Mouse (Mus musculus) adrenal gland, postnatal 4 days (tissue): Measurements from ENCODE around the gene Arrb2. TPM values are rescaled to one million over a fixed set of nuclear protein-coding genes. Genes with fewer than 3 reads are reported as not detected.
"Not testable (repeated sequence)": the region's sequence is repeated elsewhere in the genome, so short reads cannot be mapped to it uniquely, and the experiment has no call there.

Experiments used
- DNase-seq, 2 experiments: peaks; one replicate each; pipeline ENCODE4 v3.0.0; 2021 to 2022; ENCODE audit warnings: low spot score in 2 of 2, mixed read lengths in 2 of 2
- total RNA-seq, 2 experiments: library from RNA; stranded (reverse); gene quantifications; 2 replicates each; pipeline ENCODE4 v1.2.3; 2021

The Arrb2 gene
- total RNA-seq, 2 experiments from 2014 or later: 30.4 to 32.3 TPM

DNA sequence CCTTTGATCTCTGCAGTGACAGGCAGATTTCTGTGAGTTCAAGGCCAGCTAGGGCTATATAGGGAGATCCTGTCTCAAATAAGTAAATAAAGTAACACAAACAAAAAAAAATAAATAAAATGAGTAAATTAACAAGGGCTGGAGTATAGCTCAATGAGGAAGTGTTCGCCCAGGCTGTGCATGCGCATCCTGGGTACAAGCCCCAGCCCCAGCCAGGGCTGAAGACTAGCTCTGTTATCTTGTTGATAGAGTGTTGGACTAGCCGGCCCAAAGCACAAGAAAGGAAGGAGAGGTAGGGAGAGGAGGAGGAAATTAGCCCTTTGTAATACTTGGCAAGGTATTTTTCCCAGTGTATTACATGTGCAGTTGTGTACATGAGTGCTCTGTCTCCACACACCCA is 11.5 kb downstream of the Arrb2 start:
- DNase-seq: no peak

DNA sequence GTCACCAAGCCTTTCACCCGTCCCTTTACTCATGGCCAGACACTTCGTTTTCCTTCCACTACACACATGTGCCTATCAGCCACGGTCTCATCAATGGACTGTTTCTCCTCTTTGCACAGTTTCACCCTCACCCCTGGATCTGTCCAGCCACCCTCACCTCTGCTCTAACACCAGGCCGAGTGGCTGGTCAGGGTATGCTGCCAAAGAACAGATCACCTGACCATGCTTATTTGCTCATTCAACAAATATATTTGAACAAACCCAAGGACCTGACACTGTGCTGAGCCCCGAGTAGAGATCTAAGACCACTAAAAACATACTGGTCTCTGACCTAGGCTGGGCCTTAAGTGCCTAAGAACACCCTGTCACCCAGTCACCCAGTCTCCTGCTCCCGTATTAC is 12.2 kb downstream of the Arrb2 start:
- no peak for DNase-seq

DNA sequence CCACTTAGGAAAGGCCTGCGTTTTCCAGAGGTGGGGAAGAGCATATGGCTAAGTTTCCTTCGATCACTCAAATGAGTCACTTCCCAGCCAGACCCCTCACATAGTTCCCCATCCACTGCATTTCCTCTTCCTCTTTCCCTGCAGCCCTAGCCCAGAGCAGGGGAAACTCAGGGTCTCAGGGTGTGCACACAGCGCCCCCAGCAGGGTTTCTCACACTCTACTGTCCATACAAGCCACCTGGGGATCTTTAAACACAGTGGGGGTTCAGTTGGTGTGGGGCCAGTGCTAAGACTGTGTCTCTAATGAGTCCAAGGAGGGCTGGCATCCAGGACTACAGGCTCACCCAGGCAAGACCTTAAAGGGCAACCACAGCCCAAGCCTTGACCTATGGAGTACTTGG is 14.3 kb downstream of the Arrb2 start:
- no peak for DNase-seq

DNA sequence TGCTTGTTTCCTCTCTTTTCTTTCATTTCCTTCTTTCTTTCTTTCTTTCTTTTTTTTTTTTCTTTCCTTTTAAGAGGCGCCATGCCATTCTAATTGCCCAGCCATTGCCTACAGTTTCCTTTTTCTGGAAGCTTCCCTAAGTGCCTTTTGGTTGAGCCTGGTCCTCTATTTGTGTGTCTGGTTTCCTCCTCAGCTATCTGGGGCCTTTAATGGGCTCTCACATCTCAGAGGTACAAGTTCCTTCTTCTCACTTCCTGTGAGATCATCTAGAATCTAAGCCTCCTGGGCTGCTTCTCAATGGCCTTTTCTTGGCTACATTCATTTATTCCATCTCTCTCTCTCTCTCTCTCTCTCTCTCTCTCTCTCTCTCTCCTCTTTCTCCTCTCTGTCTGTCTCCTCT is 14.9 kb downstream of the Arrb2 start:
- DNase-seq: no peak

DNA sequence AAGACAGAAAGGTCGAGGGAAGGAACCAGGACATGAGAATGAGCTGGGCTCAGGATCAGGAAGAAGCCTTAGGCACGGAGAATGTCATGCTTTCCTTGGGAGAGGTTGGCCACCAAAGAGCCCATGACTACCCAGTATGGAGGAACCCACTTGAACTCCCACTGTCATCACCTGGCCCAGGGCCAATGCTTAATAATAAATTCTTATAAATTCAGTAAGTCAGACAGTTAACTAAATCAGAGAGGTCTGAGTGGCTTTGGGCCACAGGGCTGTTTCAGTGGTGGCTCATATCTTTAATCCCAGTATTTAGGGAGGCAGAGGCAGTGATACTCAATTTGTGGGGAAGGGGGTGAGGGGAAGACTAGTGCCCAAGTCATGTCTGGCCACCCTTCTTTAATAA is 18.5 kb downstream of the Arrb2 start:
- no peak for DNase-seq

DNA sequence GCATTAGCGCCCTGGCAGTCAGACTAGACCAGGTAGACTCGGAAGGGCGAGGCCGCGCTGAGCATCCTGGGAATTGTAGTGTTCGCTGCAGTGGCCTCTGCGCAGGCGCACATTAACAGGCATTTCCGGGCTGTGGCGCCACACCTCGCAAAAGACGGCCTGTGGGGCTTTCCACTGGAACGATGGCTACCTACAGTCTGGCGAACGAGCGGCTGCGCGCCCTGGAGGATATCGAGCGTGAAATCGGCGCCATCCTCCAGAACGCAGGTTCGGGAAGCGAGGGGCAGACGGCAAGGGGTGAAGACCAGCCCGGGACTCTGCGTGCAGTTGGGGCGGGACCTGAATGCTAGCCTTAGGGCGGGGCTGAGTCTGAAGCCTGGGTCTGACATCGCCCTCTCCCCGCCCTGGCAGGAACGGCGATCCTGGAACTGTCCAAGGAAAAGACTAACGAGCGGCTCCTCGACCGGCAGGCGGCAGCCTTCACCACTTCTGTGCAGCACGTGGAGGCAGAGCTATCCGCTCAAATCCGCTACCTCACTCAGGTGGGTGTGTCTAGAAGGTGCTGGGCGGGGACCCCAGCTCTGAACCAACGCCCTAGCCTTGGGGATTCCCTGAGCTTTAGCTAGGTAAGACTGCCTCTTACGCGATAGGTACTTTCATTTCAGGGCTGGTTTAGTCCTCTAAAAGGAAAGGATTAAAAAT is 19.5 kb downstream of the Arrb2 start, which contains the start of gene Med11:
Med11 (plus strand) TSS at position 123 of the 702 bp plus-strand sequence.
- peak; percentile 71 to 90 for DNase-seq

DNA sequence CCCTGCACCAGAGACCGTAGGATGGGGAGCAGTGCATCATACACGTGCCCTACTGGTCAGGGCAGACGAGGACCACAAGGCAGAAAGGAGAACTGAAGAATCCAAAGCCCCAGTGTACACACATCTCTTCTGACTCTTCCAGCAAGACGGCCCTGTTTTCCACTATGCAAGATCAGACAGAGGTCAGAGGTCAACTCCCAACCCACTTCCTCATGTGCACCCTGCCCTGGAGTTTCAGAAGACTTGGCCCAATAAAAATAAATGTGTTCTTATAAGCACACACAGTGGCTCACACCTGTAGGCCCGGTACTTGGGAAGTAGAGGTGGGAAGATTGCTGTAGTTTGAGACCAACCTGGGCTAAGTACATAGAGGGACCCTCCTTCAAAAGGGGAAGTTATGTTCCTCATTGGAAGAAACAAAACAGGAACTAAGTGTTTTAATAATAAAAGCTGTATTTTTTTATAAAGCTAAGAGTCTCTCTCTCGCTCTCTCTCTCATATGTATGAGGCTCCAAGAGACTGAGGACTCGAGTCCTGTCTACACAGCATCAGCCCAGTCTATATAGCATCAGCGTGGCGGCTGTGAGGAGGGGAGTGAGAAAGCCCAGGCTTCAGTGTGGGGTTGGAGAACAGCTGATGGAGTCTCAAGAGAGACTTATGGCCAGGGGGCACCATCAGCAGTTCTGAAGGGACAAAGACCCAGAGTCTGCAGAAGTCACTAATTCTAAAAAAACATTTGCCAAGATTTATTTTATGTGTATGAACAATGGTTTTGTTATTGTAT is 21.0 kb downstream of the Arrb2 start:
- no peak for DNase-seq

DNA sequence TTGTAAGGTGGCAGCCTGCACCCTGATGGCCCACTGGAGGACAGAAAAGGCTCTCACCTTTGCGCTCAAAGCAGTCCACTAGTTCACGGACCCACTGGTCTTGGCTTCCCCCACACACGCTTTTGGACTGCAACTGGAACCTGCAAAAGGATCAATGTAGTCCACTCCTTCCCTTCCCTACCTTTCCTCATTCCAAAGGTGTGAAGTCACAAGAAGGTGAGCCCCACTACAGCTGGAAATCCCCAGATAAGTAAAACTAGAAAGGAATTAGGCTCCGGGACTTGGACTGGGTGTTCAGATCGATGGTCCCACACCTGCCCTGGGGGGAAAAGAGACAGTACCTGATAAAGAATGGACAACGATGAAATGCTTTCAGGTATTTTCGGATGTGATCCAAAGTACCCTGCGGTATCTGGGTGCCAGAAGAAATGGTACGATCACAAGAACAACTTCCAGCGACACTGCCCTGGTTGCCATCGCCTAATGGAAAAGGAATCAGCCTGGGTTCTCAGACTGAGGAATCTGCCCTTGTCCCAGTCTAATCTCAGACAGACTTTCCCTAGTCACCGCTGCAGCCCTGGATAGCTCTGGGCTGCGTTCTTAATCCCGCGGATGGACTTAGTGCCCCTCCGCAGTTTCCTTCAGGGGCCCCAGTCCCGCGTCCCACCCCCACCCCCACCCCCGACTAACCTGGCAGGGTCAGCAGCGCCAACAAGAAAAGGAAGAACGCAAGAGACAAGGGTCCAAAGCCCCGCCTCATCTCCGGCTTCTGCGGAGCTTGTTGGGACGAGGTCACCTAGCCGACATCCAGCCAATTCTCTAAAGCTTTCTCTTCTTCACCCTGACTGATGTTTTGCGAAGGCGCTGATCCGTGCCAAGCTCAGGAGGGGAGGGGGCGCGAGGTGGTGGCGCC is 26.5 kb downstream of the Arrb2 start, which contains the start of gene Zmynd15:
Zmynd15 (plus strand) TSS at position 746 of the 913 bp plus-strand sequence.
- no peak for DNase-seq

DNA sequence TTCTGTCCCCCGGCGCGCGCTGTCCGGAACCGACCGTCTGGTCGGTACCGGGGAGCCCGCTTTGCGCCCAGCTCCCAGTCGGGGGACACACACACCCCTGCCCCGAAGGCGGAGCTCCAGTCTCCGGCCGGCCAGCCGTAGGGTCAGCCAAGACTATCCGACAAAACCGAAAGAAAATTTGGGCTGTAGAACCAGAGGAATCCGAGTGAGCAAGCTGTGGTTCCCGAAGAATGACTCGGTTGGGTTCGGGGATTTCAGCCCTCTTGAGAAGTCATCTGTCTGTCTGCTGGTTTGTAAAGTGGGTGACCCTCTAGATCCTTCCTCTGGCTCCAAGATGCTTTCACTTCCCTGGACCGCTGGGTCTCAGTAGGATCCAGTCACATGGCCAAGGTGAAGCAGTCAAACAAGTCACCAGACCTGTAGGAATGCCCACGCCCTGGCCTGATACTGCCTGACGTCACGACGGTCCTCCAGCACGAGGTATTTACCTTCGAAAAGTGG is 27.2 kb downstream of the Arrb2 start, which contains the start of gene Cxcl16:
Cxcl16 (minus strand) TSS at position 384 of the 501 bp plus-strand sequence.
- DNase-seq: no peak

DNA sequence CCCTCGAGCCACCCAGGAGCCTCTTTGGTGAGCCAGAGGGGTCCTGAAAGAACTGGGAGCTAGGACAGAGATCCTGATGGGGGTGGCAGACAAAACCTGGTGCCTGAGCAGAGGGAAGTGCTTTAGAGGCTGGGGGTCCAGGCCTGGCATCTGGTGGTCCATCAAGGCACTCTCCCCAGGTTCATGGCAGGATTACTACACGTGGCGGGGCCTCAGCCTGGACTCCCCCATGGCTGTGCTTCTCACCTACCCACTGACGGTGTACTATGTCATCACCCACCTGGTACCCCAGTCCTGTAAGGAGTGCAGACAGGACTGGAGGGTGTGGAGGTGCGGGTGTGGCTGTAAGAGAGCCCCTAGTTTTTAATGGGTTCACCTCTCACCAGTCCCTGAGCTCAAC is 31.5 kb downstream of the Arrb2 start:
- no peak for DNase-seq

DNA sequence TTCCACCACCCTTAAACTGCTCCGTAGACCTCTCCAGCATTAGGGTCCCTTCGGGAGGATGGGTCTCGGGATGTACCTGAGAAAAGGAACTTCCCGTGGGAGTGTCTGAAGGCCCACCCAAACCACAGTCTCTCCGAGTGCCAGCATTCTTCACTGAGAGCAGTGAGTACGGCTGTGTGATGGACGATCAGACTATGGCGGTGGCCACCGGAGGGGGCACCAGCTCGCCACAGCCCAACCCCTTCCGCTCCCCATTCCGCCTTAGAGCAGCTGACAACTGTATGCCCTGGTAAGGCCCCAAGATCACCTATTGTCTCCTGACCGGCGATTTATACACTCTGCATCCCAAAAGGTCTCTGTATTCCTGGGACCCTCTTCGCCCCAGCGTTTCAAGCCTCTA is 32.8 kb downstream of the Arrb2 start:
- DNase-seq: no peak

DNA sequence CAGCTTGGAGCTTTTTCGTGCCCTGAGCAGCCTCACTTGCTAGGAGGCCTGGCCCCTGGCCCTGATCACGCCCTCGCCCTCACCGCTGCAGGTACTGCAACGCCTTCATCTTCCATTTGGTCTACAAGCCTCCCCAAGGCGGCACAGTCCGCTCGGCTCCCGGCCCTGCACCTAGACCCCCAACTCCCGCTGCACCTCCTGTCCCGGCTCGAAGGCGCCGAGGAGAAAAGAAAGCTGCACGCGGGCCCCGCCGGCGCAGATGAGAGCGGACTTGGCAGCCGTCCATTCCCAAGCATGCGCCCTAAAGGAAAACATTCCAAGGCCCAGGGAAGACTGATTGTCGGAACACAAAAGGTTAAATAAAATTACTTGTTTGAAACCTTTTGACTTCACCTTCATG is 33.4 kb downstream of the Arrb2 start:
- no peak for DNase-seq

DNA sequence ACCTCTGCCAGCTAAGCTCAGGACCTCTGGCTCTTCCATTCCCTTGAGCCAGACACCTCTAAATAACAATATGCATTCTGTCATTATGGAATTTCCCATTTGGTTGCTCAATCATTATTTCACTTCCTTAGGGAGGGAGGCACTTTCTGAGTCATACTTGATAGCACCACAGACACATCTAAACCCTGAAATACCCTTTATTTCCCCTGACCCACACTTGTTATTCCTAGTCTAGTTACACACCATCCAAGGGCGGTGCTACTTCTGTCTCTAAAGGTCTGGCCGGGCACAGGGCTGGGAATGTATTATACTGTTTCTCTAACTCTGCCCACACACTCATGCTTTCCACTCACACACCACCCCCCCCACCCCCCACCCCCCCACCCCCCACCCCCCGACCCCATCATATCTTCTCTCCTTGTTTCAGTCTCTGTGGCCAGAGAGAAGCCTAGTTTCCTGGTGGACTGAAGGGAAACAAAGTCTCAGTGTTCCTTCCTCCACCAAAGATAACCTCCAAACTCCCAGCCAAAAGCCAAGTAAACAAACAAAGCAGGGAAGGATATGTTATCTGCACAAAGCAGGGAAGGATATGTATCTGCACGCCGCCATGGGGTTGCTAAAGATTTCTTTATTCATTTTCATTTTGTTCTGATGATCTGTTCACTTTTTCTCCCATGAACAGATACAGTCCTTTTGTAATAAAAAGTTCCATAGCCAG is 35.6 kb downstream of the Arrb2 start:
- DNase-seq: no peak

DNA sequence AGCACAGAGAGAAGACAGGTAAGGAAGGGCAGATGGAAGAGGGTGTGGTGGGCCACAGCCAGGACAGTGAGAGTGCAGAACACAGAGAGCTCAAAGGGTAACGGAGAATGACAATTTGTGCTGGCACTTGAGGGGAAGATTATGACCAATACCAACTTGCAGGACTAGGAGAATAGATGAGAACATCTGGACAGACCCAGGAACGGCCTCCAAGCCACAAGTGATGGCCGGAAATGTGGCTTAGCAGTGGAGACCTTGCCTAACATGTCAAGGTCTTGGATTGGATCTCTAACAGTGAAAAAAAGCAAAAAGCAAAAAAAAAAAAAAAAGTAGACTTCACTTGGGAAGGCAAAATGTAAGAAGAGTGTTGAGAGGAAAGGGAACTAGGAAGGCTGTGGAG is 37.3 kb downstream of the Arrb2 start:
- no peak for DNase-seq

DNA sequence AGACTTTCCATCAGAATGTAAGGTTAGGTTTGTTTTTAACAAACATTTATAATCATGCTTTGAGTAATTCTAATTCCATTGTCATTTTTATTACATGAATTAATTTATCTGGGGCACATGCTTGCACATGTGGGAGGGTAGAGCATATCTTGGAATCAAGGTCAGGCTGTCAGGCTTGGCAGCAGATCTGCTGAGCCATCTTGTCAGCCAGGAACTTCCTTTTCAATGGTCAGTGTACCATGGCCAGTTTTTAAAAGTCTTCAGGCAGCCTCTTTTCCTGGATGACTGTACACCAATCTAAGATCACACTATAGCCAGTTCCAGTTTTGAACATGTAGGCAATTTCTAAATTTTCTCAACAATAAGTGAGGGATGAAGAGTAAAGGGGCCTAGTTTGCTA is 40.3 kb downstream of the Arrb2 start:
- DNase-seq: no peak

DNA sequence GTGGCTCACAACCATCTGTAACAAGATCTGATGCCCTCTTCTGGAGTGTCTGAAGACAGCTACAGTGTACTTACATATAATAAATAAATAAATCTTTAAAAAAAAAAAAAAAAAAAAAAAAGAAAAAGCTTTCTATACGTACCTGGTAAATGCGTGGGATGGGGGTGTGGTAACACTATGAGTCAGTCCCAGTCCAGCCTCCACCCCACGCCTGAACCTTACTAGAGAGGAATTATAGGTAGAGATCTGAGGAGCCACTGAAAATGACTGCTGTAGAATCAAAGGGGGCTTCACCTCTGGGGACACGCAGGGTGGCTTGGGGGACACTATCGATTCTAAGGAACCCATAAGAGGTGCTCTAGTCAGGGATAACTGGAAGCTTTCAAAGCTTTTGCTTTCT is 40.9 kb downstream of the Arrb2 start:
- not testable (repeated sequence) for DNase-seq

DNA sequence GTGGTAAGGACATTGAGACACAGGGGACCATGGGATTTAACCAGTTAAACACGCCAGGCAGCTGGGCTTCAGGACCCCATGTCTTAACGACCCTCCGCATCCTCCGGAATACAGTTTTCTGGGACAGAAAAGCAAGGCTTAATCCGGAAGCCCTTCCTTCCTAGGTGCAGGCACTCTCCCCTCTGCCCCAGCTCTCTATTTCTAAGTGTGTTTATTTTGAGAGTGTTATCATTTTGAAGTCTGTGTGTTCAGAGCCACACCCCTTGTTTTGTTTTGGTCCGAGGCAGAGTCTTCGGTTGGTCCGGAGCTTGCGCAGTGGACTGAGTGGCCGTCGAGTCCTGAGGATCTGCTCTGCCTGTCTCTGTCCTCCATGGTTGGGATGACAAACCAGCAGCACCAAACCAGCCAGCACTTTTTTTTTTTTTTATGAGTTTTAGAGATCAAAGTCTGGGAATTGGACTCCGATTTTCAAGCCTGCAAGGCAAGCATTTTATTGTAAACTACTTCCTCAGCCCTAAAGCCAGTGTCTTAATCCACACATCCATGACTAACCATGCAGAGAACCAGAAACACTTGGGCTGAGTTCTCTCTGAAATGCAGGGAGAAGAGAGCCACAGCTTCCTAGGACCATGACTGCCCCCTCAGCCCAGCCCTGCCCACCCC is 42.6 kb downstream of the Arrb2 start:
- DNase-seq: no peak

DNA sequence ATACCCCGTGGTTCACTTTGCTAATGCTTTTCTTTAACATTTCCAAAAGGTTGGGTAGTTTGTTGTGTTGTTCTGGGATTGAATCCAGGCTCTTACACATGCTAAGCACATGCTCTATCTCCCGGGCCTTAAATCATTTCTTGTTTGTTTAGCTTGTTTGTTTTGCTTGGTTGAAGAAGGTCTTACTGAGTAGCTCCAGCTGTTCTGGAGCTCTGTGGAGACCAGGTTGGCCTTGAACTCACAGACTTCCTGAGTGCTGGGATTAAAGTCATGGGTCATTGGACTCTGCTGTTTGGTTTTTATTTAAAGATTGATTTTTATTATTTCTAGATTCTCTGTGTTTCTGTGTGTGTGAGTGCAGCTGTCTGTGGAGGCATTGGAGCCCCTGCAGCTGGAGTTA is 53.1 kb downstream of the Arrb2 start:
- no peak for DNase-seq

DNA sequence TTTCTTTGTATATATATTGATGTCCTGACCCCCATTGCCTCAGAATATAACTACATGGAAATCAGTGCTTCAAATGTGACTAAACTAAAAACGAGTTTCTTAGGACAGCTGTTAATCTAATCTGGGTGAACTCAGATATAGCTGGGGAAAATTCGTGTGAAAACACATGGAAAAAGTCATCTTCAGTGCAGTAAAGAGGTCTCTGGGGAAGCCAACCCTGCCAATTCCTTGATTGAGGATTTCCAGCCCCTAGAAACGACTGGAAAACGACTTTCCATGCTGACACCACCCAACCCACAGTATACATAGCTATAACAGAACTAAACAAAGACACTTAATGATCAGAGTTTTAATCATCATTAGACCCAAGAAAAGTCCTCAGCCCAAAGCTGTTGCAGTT is 55.4 kb downstream of the Arrb2 start:
- no peak for DNase-seq

DNA sequence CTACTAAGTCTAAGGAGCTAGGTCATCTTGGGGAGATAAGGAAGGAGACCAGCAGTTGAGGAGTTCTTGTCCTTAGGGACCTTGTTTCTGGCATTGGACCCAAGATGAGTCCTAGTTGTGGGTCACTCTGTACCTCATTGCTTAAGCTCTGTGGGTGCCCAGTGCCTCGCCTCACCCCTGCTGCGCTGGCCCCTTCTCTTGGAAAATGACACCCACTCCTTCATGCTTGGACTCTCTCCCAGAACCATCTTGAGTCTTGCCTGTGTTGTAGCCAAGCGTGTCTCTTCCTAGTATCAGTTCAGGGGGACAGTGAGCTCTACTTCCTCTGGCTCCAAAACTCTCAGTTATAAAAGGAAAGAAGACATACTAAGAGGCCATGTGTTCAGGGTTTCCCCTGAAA is 56.7 kb downstream of the Arrb2 start:
- DNase-seq: no peak
